8 mouse cellular contexts compared by ENCODE assay signal in the genomic region with DNA sequence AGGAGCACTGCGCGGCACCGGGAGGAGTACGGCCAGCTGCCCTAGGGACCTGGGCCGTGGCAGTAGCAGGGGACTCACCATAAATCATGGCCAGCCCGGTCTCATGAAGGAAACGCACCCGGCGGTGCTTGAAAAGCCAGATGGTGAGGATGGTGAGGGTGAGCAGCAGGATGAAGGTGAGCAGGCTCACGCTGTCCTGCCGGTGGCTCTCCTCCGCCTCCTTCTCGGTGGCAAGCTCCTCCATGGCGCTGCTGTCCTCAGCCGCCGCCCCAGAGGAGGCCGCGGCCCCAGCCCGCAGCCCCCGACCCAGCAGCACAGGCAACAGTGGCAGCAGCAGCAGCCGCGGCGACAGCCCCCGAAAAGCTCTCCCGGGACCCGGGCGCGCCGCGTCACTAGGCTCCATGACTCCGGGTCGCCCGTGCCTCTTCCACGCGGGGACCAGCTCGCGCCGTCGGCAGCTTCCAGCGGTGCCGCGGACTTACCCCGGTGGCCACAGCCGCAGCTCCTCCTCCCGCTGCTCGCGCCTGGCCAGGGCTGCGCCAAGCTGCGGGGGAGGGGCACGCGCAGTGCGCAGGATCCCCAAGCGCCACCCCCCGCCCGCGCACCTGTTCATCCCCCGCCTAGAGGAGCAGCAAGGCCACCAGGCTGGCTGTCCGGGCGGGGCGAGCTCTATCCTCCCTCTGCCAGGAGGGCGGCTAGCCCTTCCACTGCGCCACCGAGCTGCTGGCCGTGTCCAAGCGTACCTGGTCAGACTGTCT. TPM values are rescaled to one million over a fixed set of nuclear protein-coding genes. Genes with fewer than 3 reads are reported as not detected.
DNase-seq lines count a peak whose midpoint lies in the region; ATAC-seq lines count a peak whose summit lies in the region.

A gene (minus strand): TSS at position 526 of the 758 bp plus-strand sequence.

- 23% methylated on average over 35 of the region's 65 CpGs for WGBS in hindbrain, embryonic 14.5 days

- H3K4me2 ChIP-seq in hindbrain, embryonic 14.5 days (replicated peaks) = peak within 1 kb of the TSS; percentile 55

- H3K27me3 ChIP-seq in hindbrain, embryonic 14.5 days (ENCODE audit: control insufficient read depth, insufficient read depth, low read length) = no peaks in the 10 kb centered on the region

- H3K9me3 ChIP-seq in hindbrain, embryonic 14.5 days (ENCODE audit: control insufficient read depth, low read length) = no peaks in the 10 kb centered on the region

- H3K9ac ChIP-seq in hindbrain, embryonic 14.5 days = peak within 1 kb of the TSS; percentile 78

- H3K4me3 ChIP-seq in hindbrain, embryonic 14.5 days (replicated peaks; ENCODE audit: low read length) = peak within 1 kb of the TSS; percentile 68

- no peaks in the 10 kb centered on the region for H3K4me1 ChIP-seq in hindbrain, embryonic 14.5 days (replicated peaks; ENCODE audit: control insufficient read depth, insufficient read depth, low read length)

- H3K27ac ChIP-seq in hindbrain, embryonic 14.5 days = peak within 1 kb of the TSS; percentile 58

- peak; percentile 89 for ATAC-seq in hindbrain, embryonic 14.5 days (ENCODE audit: low FRiP score)

- H3K36me3 ChIP-seq in hindbrain, embryonic 14.5 days (replicated peaks; ENCODE audit: control insufficient read depth, insufficient read depth) = no peaks in the 10 kb centered on the region

- peak; percentile 60 for DNase-seq in MN1 (ENCODE audit: low spot score)
- DNase-seq in cerebellum, postnatal 14 days = peak; percentile 70 to 81
- DNase-seq in gastrocnemius, adult 18-20 months (ENCODE audit: low spot score) = peak; percentile 57
- DNase-seq in hindbrain, embryonic 14.5 days (ENCODE audit: low spot score) = peak; percentile 48
- DNase-seq in layer of hippocampus, postnatal 36 days = peak; percentile 66 to 71
- peak; percentile 50 for DNase-seq in lung, postnatal 25 days (ENCODE audit: low spot score)
- peak; percentile 70 for DNase-seq in retina, adult 2 months (ENCODE audit: low read depth, low spot score)
- peak; percentile 71 for DNase-seq in thymus, postnatal 25 days

RNA-seq across cellular contexts. Expression of the gene that starts here (rescaled TPM):
- 1 to 10 TPM; 9.0 to 9.1 TPM for total RNA-seq in gastrocnemius, adult 18-20 months (2021)
- 17.5 and 20.8 TPM in 2 replicates for polyA plus RNA-seq in hindbrain, embryonic 14.5 days (2014; fragmentation: Nextera tagmentation; extraction: Ambion mirVana)
- 10 to 100 TPM; 60.7 to 64.0 TPM for total RNA-seq in layer of hippocampus, postnatal 36 days (2021)

Comparison
In these comparisons a context has a peak if more than half of its experiments do, and no peak if none do; other contexts are left out.
1. Peak in every context shown above with its lines: DNase-seq, ATAC-seq, H3K4me3 ChIP-seq and H3K27ac ChIP-seq.
2. RNA of the gene that starts here (total RNA-seq): 60.7 to 64.0 TPM in layer of hippocampus, postnatal 36 days; 9.0 to 9.1 TPM in gastrocnemius, adult 18-20 months; every median in the first group is over 4 times any median in the second.